Mouse (Mus musculus) gastrocnemius, postnatal 4 days (tissue): Measurements from ENCODE around the gene Kars. TPM values are rescaled to one million over a fixed set of nuclear protein-coding genes. Genes with fewer than 3 reads are reported as not detected.

ENCODE experiments used
- DNase-seq, 2 experiments: peaks; one replicate each; pipeline ENCODE4 v3.0.0; 2021 to 2022; ENCODE audit warnings: low spot score in 2 of 2, mixed read lengths in 2 of 2
- total RNA-seq, 2 experiments: library from RNA; stranded (reverse); gene quantifications; 2 replicates each; pipeline ENCODE4 v1.2.3; 2021

Kars gene
- total RNA-seq, 2 experiments from 2014 or later, result 132 TPM

DNA sequence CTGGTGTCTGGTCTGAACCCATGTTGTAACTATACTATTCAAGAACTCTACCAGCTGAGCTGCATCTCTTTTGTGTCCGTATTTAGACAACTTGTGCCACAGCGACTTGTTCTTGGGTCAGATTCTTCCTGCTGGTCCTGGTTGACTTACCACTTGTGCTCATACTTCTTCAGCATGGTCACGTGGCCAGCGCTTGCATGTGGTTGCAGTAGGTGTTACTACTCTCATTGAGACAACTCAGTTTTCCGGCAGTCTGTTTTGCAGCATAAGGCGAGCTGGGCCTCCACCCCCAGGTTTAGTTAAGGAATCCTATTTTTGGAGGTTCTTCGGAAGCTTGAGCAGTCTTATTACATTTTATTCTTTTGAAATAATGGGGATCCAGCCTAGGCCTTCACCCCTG lies 59.8 kb downstream of the Kars start:
- no peak for DNase-seq

DNA sequence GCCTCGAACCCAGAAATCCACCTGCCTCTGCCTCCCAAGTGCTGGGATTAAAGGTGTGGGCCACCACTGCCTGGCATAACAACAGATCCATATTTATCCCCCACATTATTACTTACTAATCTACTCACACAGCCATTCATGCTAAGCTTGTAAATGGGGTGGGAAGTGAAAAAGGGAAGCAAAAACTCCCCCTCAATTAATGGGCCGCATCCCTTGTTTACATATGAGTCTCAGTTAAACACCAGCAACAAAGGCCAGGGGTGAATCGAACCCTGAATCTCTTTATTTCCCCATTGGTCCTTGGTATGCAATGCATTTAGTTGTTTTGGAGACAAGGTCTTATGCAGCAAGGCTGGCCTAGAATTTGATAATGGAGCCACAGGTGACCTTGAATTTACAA lies 60.3 kb downstream of the Kars start:
- DNase-seq, result no peak

DNA sequence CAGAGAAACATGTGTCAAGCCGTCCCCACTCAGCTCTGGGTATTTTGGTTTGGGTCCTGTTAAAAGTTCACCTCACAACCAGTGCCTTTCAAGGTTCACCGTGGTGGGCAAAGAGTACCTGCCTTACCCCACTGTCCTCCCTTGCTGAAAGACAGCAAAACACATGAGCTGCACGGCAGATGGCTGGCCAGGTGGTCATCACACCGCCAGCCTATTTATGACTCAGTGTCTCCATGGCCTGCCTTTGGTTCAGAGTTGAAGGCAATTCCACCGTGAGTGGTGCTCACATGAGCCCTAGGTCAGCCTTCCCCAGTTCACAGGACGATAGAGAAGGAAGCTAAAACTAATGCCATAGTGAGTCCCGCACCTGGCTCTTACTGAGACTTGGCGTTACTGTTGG lies 63.2 kb downstream of the Kars start:
- DNase-seq, result no peak

DNA sequence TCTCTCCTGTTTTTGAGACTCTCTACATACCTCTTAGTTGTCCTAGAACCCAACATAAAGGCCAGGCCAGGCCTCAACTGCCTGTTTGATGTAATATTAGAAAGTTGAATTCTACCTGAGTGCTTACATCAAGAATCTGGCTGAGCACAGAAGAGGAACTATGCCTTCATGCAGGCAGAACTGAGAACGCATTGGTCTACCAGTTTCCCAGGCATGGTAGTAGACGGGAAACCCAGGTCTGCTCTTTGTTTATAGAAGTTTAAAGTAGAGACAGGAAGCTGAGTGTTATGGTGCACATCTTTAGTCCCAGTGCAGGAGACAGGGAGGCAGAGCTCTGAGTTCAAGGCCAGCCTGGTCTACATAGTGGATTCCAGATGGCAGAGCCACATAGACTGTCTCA lies 64.0 kb downstream of the Kars start:
- no peak for DNase-seq

DNA sequence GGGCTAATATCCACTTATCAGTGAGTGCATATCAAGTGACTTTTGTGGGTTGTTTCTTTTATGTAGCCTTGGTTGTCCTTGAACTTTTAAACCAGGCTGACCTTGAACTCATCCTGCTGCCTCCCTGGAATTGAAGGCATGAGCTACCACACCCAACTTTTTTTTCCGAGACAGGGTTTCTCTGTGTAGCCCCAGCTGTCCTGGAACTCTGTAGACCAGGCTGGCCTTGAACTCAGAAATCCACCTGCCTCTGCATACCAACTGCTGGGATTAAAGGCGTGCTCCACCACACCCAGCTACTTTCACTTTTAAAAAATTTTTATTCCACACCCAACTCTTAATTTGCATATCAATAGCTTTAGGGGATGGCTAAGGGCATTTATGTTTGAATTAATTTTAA lies 67.6 kb downstream of the Kars start:
- DNase-seq, result no peak

Other genes starting within 250 kb of the Kars start
- 10 to 100 TPM; 59.8 to 67.7 TPM for gene Cfdp1, start 157.0 kb downstream of the Kars start, total RNA-seq
- gene Tmem170, start 134.6 kb downstream of the Kars start, total RNA-seq, result 1 to 10 TPM; 2.0 to 2.9 TPM
- gene Chst5, start 100.9 kb downstream of the Kars start, total RNA-seq, result 1 to 10 TPM; 3.4 to 4.7 TPM
- gene Tmem231, start 77.4 kb downstream of the Kars start, total RNA-seq, result 1 to 10 TPM; 3.4 to 3.9 TPM
- 10 to 100 TPM; 72.7 to 74.9 TPM for gene Gabarapl2, start 70.6 kb downstream of the Kars start, total RNA-seq
- gene Adat1, start 19.0 kb downstream of the Kars start, total RNA-seq, result 1 to 10 TPM; 2.6 to 2.7 TPM
- 10 to 100 TPM; 13.5 to 15.7 TPM for gene Terf2ip, start 75 bp upstream of the Kars start, total RNA-seq
- gene Gm6793, start 3.7 kb upstream of the Kars start, total RNA-seq, result under 1 TPM; 0.18 to 0.20 TPM